Mouse (Mus musculus): ENCODE results near the gene Banf2.

GRCm38 (mm10) chr2:144002229-144002984 is 30.5 kb upstream of the Banf2 start:
- no peak for TF ChIP-seq POLR2A (IDR thresholded peaks at IDR 0.05; ENCODE audit: borderline replicate concordance, insufficient read depth, low read length)
- TF ChIP-seq CTCF (IDR thresholded peaks at IDR 0.05; ENCODE audit: borderline replicate concordance, insufficient read depth, low read depth, low read length), result no peak
